Mouse (Mus musculus): ENCODE data around the gene Mtch1. TPM values are rescaled to one million over a fixed set of nuclear protein-coding genes. Genes with fewer than 3 reads are reported as not detected.

Mtch1 gene
- polyA plus RNA-seq, 2 experiments, result 54.3 to 61.1 TPM

GRCm38 (mm10) chr17:29394106-29394760 is 46.5 kb upstream of the Mtch1 start:
- DNase-seq (ENCODE audit: low read depth in 3 of 3, low spot score in 3 of 3), result no peak
- no peak overlapping the region for H3K9ac ChIP-seq (replicated peaks)

GRCm38 (mm10) chr17:29393335-29394089 is 45.8 kb upstream of the Mtch1 start:
- H3K9me3 ChIP-seq (ENCODE audit: control insufficient read depth, low read length), result no peaks in the 10 kb centered on the region
- no peak overlapping the region for H3K9ac ChIP-seq (replicated peaks)
- H3K4me2 ChIP-seq (ENCODE audit: low read depth), result no peak overlapping the region
- 33% methylated on average over 14 of the region's 14 CpGs for WGBS (ENCODE audit: insufficient replicate concordance)
- H3K4me1 ChIP-seq (replicated peaks; ENCODE audit: control insufficient read depth in 2 of 2, insufficient read depth in 2 of 2, low read length in 1 of 2), result peaks cover 23 to 49% of the 10 kb centered on the region in 2 experiments
- no peaks in the 10 kb centered on the region for H3K36me3 ChIP-seq (replicated peaks; ENCODE audit: control insufficient read depth, insufficient read depth, low read depth)
- ATAC-seq (ENCODE audit: insufficient read depth) (no peak), DNase-seq (ENCODE audit: low read depth in 3 of 3, low spot score in 3 of 3) (no peak)
- no peak overlapping the region for H3K4me3 ChIP-seq (ENCODE audit: insufficient read depth in 1 of 2, low read depth in 2 of 2, low read length in 2 of 2)
- H3K27ac ChIP-seq, result no peak overlapping the region
- TF ChIP-seq CTCF (IDR thresholded peaks at IDR 0.05; ENCODE audit: low read depth) (no peak), EP300 (IDR thresholded peaks at IDR 0.05; ENCODE audit: low read depth) (no peak)
- H3K27me3 ChIP-seq (ENCODE audit: control insufficient read depth, insufficient read depth, low read length), result no peaks in the 10 kb centered on the region

More at GRCm38 (mm10) chr17:29394106-29394760, 46.5 kb upstream of the Mtch1 start:
- no peak for ATAC-seq (ENCODE audit: insufficient read depth)
- Histone ChIP-seq H3K27me3 (ENCODE audit: control insufficient read depth, insufficient read depth, low read length) (no peaks in the 10 kb centered on the region), H3K4me3 (ENCODE audit: insufficient read depth in 1 of 2, low read depth in 2 of 2, low read length in 2 of 2) (no peak overlapping the region), H3K9me3 (ENCODE audit: control insufficient read depth, low read length) (no peaks in the 10 kb centered on the region), H3K36me3 (replicated peaks; ENCODE audit: control insufficient read depth, insufficient read depth, low read depth) (no peaks in the 10 kb centered on the region), H3K4me2 (ENCODE audit: low read depth) (no peak overlapping the region), H3K27ac (no peak overlapping the region; the same call in 1 of the 2 replicates), H3K4me1 (replicated peaks; ENCODE audit: control insufficient read depth in 2 of 2, insufficient read depth in 2 of 2, low read length in 1 of 2) (peaks cover 31 to 56% of the 10 kb centered on the region in 2 experiments)
- WGBS (ENCODE audit: insufficient replicate concordance), result 22% methylated on average over 9 of the region's 9 CpGs
- TF ChIP-seq EP300 (IDR thresholded peaks at IDR 0.05; ENCODE audit: low read depth) (no peak), CTCF (IDR thresholded peaks at IDR 0.05; ENCODE audit: low read depth) (no peak)

GRCm38 (mm10) chr17:29391280-29391679 is 43.5 kb upstream of the Mtch1 start:
- Histone ChIP-seq H3K4me1 (replicated peaks; ENCODE audit: control insufficient read depth in 2 of 2, insufficient read depth in 2 of 2, low read length in 1 of 2) (peaks cover 5 to 28% of the 10 kb centered on the region in 2 experiments; a peak in 2 of 4 replicates), H3K9ac (replicated peaks) (no peak overlapping the region), H3K36me3 (replicated peaks; ENCODE audit: control insufficient read depth, insufficient read depth, low read depth) (no peaks in the 10 kb centered on the region), H3K4me2 (ENCODE audit: low read depth) (no peak overlapping the region), H3K27ac (no peak overlapping the region), H3K9me3 (ENCODE audit: control insufficient read depth, low read length) (no peaks in the 10 kb centered on the region), H3K4me3 (ENCODE audit: insufficient read depth in 1 of 2, low read depth in 2 of 2, low read length in 2 of 2) (no peak overlapping the region), H3K27me3 (ENCODE audit: control insufficient read depth, insufficient read depth, low read length) (no peaks in the 10 kb centered on the region)
- 25% methylated on average over 8 of the region's 8 CpGs for WGBS (ENCODE audit: insufficient replicate concordance)
- DNase-seq (ENCODE audit: low read depth in 3 of 3, low spot score in 3 of 3) (no peak), ATAC-seq (ENCODE audit: insufficient read depth) (no peak)
- TF ChIP-seq EP300 (IDR thresholded peaks at IDR 0.05; ENCODE audit: low read depth) (no peak), CTCF (IDR thresholded peaks at IDR 0.05; ENCODE audit: low read depth) (no peak)

- Histone ChIP-seq H3K27ac (no peak overlapping the region), H3K4me1 (replicated peaks; ENCODE audit: control insufficient read depth in 2 of 2, insufficient read depth in 2 of 2, low read length in 1 of 2) (peaks cover 5 to 19% of the 10 kb centered on the region in 2 experiments; a peak in 2 of 4 replicates), H3K27me3 (ENCODE audit: control insufficient read depth, insufficient read depth, low read length) (no peaks in the 10 kb centered on the region), H3K4me3 (ENCODE audit: insufficient read depth in 1 of 2, low read depth in 2 of 2, low read length in 2 of 2) (no peak overlapping the region), H3K9me3 (ENCODE audit: control insufficient read depth, low read length) (no peaks in the 10 kb centered on the region), H3K9ac (replicated peaks) (no peak overlapping the region), H3K4me2 (ENCODE audit: low read depth) (no peak overlapping the region), H3K36me3 (replicated peaks; ENCODE audit: control insufficient read depth, insufficient read depth, low read depth) (no peaks in the 10 kb centered on the region)
- ATAC-seq (ENCODE audit: insufficient read depth), result no peak
- TF ChIP-seq CTCF (IDR thresholded peaks at IDR 0.05; ENCODE audit: low read depth), result no peak
- DNase-seq (ENCODE audit: low read depth in 3 of 3, low spot score in 3 of 3), result no peak
- WGBS (ENCODE audit: insufficient replicate concordance), result 77% methylated on average over 11 of the region's 11 CpGs
Observed at GRCm38 (mm10) chr17:29388978-29389377, 41.2 kb upstream of the Mtch1 start.

GRCm38 (mm10) chr17:29385746-29386145 is 38.0 kb upstream of the Mtch1 start:
- no peaks in the 10 kb centered on the region for H3K27me3 ChIP-seq (ENCODE audit: control insufficient read depth, insufficient read depth, low read length)
- no peaks in the 10 kb centered on the region for H3K9me3 ChIP-seq (ENCODE audit: control insufficient read depth, low read length)
- no peak overlapping the region for H3K4me3 ChIP-seq (ENCODE audit: insufficient read depth in 1 of 2, low read depth in 2 of 2, low read length in 2 of 2)
- no peak for ATAC-seq (ENCODE audit: insufficient read depth)
- H3K4me1 ChIP-seq (replicated peaks; ENCODE audit: control insufficient read depth in 2 of 2, insufficient read depth in 2 of 2, low read length in 1 of 2), result peaks cover 0 to 2% of the 10 kb centered on the region in 2 experiments; a peak in 2 of 4 replicates
- H3K9ac ChIP-seq (replicated peaks), result no peak overlapping the region
- no peaks in the 10 kb centered on the region for H3K36me3 ChIP-seq (replicated peaks; ENCODE audit: control insufficient read depth, insufficient read depth, low read depth)
- WGBS (ENCODE audit: insufficient replicate concordance), result 81% methylated on average over 6 of the region's 6 CpGs
- no peak overlapping the region for H3K4me2 ChIP-seq (ENCODE audit: low read depth)
- TF ChIP-seq EP300 (IDR thresholded peaks at IDR 0.05; ENCODE audit: low read depth) (no peak), CTCF (IDR thresholded peaks at IDR 0.05; ENCODE audit: low read depth) (no peak)
- no peak for DNase-seq (ENCODE audit: low read depth in 3 of 3, low spot score in 3 of 3)
- no peak overlapping the region for H3K27ac ChIP-seq

All from liver, embryonic 14.5 days (tissue).